8 mouse cellular contexts compared by ENCODE assay signal in genomic region chr3:133085858-133086257, GRCm38 (mm10). TPM values are rescaled to one million over a fixed set of nuclear protein-coding genes. Genes with fewer than 3 reads are reported as not detected.
DNase-seq lines count a peak whose midpoint lies in the region; ATAC-seq and TF ChIP-seq lines count a peak whose summit lies in the region.

No protein-coding gene starts in this region.

- H3K4me1 ChIP-seq in limb, embryonic 12.5 days (replicated peaks): peaks cover 6% of the 10 kb centered on the region

- peak; percentile 54 for TF ChIP-seq CTCF in gastrocnemius, adult 2 months (IDR thresholded peaks at IDR 0.05)

- no peaks in the 10 kb centered on the region for H3K27me3 ChIP-seq in limb, embryonic 12.5 days

- no peak for DNase-seq in gastrocnemius, adult 2 months
- no peak for DNase-seq in gastrocnemius, postnatal 14 days
- DNase-seq in embryo, embryonic 9.5 days (ENCODE audit: extremely low spot score): peak; percentile 10
- DNase-seq in right cerebral cortex, postnatal 25 days: no peak
- DNase-seq in gastrocnemius, postnatal 36 days: no peak

- H3K36me3 ChIP-seq in limb, embryonic 12.5 days: peaks cover 32% of the 10 kb centered on the region

- H3K9ac ChIP-seq in limb, embryonic 12.5 days (replicated peaks): no peak overlapping the region

- intact Hi-C loops in gastrocnemius, adult 2 months (cut with DNase I): loop anchor here (10.0 kb wide), 2 partner anchors 189 to 341 kb away; no protein-coding TSS in a partner anchor
- intact Hi-C loops in gastrocnemius, postnatal 14 days (cut with DNase I; ENCODE audit: low total_unique reads): no loop called here
- intact Hi-C loops in gastrocnemius, postnatal 36 days (cut with DNase I): no loop called here

- H3K4me3 ChIP-seq in gastrocnemius, adult 2 months: no peak overlapping the region
- no peak overlapping the region for H3K4me3 ChIP-seq in limb, embryonic 12.5 days (replicated peaks)

- ATAC-seq in CD4-positive, CD25-positive, alpha-beta regulatory T cell, adult 4 months: peak; percentile 81
- ATAC-seq in limb, embryonic 12.5 days (ENCODE audit: insufficient number of reproducible peaks, insufficient read depth, low FRiP score, low TSS enrichment, low read depth): peak; percentile 58; the same call in 1 of the 2 replicates
- peak; percentile 86 for ATAC-seq in neutrophil, adult 5-6 weeks (ENCODE audit: extremely low read depth, insufficient number of reproducible peaks, low FRiP score, poor library complexity, severe bottlenecking)

- H3K4me2 ChIP-seq in limb, embryonic 12.5 days: no peak overlapping the region

- no peaks in the 10 kb centered on the region for H3K9me3 ChIP-seq in limb, embryonic 12.5 days

- WGBS in limb, embryonic 12.5 days: 70% methylated on average over 3 of the region's 3 CpGs

- H3K27ac ChIP-seq in gastrocnemius, adult 2 months: no peak overlapping the region
- no peak overlapping the region for H3K27ac ChIP-seq in limb, embryonic 12.5 days

RNA-seq across cellular contexts. Expression of gene Ints12, which starts 5.8 kb away (rescaled TPM):
- total RNA-seq in gastrocnemius, adult 2 months (2021): 1 to 10 TPM; 7.4 to 7.5 TPM
- 1 to 10 TPM; 5.9 to 6.7 TPM for total RNA-seq in gastrocnemius, postnatal 14 days (2021)
- polyA plus RNA-seq in CD4-positive, CD25-positive, alpha-beta regulatory T cell, adult 4 months (2017; shearing (Covaris generic)): 10 to 100 TPM; 19.8 to 21.9 TPM
- polyA plus RNA-seq in limb, embryonic 12.5 days (2016; fragmentation: Nextera tagmentation; extraction: Ambion mirVana): 24.0 and 25.9 TPM in 2 replicates
- total RNA-seq in neutrophil, adult 5-6 weeks (2017): 23.0 and 31.6 TPM in 2 replicates
- 1 to 10 TPM; 6.6 to 7.4 TPM for total RNA-seq in gastrocnemius, postnatal 36 days (2021)

RNA-seq across cellular contexts. Expression of gene Gstcd, which starts 6.0 kb away (rescaled TPM):
- 1 to 10 TPM; 2.2 to 3.0 TPM for total RNA-seq in gastrocnemius, adult 2 months (2021)
- total RNA-seq in gastrocnemius, postnatal 14 days (2021): 1 to 10 TPM; 3.3 to 3.4 TPM
- polyA plus RNA-seq in CD4-positive, CD25-positive, alpha-beta regulatory T cell, adult 4 months (2017; shearing (Covaris generic)): 1 to 10 TPM; 2.1 to 3.8 TPM
- 8.6 and 9.3 TPM in 2 replicates for polyA plus RNA-seq in limb, embryonic 12.5 days (2016; fragmentation: Nextera tagmentation; extraction: Ambion mirVana)
- 6.3 and 7.4 TPM in 2 replicates for total RNA-seq in neutrophil, adult 5-6 weeks (2017)
- 1 to 10 TPM; 2.1 to 2.6 TPM for total RNA-seq in gastrocnemius, postnatal 36 days (2021)
